Mouse (Mus musculus) forebrain, postnatal 0 days (tissue): ENCODE measurements around the gene Clpb. TPM values are rescaled to one million over a fixed set of nuclear protein-coding genes. Genes with fewer than 3 reads are reported as not detected.
"Not testable (repeated sequence)": the region's sequence is repeated elsewhere in the genome, so short reads cannot be mapped to it uniquely, and the experiment has no call there.

Experiments
- ATAC-seq: fragments of 200-750 bp; cut with Nextera tagmentation; 2 replicates; pipeline ENCODE4 v1.8.0; 2017; ENCODE audit warnings: mild to moderate bottlenecking, moderate library complexity
- DNase-seq: peaks from one replicate; pipeline ENCODE4 v3.0.0-alpha.2; 2015
- H3K27ac ChIP-seq: fragments of 300-500 bp; sonication (generic); 2 replicates; pipeline ENCODE4 v1.5.1; 2014; ENCODE audit warnings: low read depth, mild to moderate bottlenecking, antibody characterized with exemption, low read length, moderate library complexity, mixed read lengths
- H3K27me3 ChIP-seq: fragments of 300-500 bp; sonication (generic); 2 replicates; pipeline ENCODE4 v1.6.1; 2014; ENCODE audit warnings: mild to moderate bottlenecking, low read length, mixed read lengths; ENCODE audit not compliant: insufficient read depth
- H3K36me3 ChIP-seq: fragments of 300-500 bp; sonication (generic); 2 replicates; pipeline ENCODE4 v1.6.1; 2014; ENCODE audit warnings: mild to moderate bottlenecking, moderate library complexity; ENCODE audit not compliant: insufficient read depth
- H3K4me1 ChIP-seq: fragments of 300-500 bp; sonication (generic); 2 replicates; pipeline ENCODE4 v1.6.1; 2014; ENCODE audit warnings: antibody characterized with exemption; ENCODE audit not compliant: insufficient read depth
- H3K4me2 ChIP-seq: fragments of 300-500 bp; sonication (generic); 2 replicates; pipeline ENCODE4 v1.6.1; 2014; ENCODE audit warnings: low read depth, mild to moderate bottlenecking, moderate library complexity
- H3K4me3 ChIP-seq: fragments of 300-500 bp; sonication (generic); 2 replicates; pipeline ENCODE4 v1.5.1; 2014; ENCODE audit warnings: low read depth, low read length, mixed read lengths
- H3K9ac ChIP-seq: fragments of 300-500 bp; sonication (generic); 2 replicates; pipeline ENCODE4 v1.6.1; 2014; ENCODE audit warnings: mild to moderate bottlenecking
- H3K9me3 ChIP-seq: fragments of 300-500 bp; sonication (generic); 2 replicates; pipeline ENCODE4 v1.6.1; 2016; ENCODE audit warnings: low read length
- CTCF ChIP-seq: sonication (generic); IDR thresholded peaks from 2 replicates; pipeline ENCODE4 v1.5.1; 2016; ENCODE audit warnings: antibody characterized with exemption, control low read depth, low read depth
- WGBS: fragments of 180-500 bp; shearing (Covaris S2); extraction: QIAGEN DNeasy Blood & Tissue Kit; methylation state at CpG from one replicate; pipeline ENCODE4 v1.1.7; 2014; 5-methylcytosine and 5-hydroxymethylcytosine counted together
- polyA plus RNA-seq: library from polyadenylated mRNA; unstranded; fragments of >200 nt; fragmentation: Nextera tagmentation; extraction: Ambion mirVana; gene quantifications from 2 replicates; pipeline ENCODE4 v1.2.1, GENCODE M21; 2015
- total RNA-seq: library from RNA; depleted of rRNA; stranded (reverse); fragments of >200 nt; gene quantifications from 2 replicates; pipeline ENCODE4 v1.2.3, GENCODE M21; 2014; rRNA removed

Gene Clpb
- total RNA-seq (40.6 and 45.9 TPM in 2 replicates), polyA plus RNA-seq (34.6 and 38.3 TPM in 2 replicates)

GRCm38 (mm10) chr7:101663514-101664159 lies at the start of gene Clpb:
TSS of gene Clpb (plus strand) at chr7:101663633.
- H3K27ac ChIP-seq: peak within 1 kb of the TSS; percentile 83
- peak within 1 kb of the TSS; percentile 55 for H3K4me2 ChIP-seq
- H3K27me3 ChIP-seq: no peaks in the 10 kb centered on the region
- 3% methylated on average over 49 of the region's 49 CpGs for WGBS
- peaks cover 11% of the 10 kb centered on the region for H3K4me1 ChIP-seq
- TF ChIP-seq CTCF: peak; percentile 87
- H3K9me3 ChIP-seq: no peaks in the 10 kb centered on the region
- DNase-seq (peak; percentile 96), ATAC-seq (peak; percentile 100)
- H3K9ac ChIP-seq: peak within 1 kb of the TSS; percentile 60
- H3K4me3 ChIP-seq: peak within 1 kb of the TSS; percentile 62
- H3K36me3 ChIP-seq: peaks cover 5% of the 10 kb centered on the region; the same call in 1 of the 2 replicates

- H3K4me3 ChIP-seq: no peak overlapping the region
- H3K27me3 ChIP-seq: no peaks in the 10 kb centered on the region
- H3K9me3 ChIP-seq: no peaks in the 10 kb centered on the region
- no peak overlapping the region for H3K9ac ChIP-seq
- no peaks in the 10 kb centered on the region for H3K36me3 ChIP-seq
- ATAC-seq (no peak), DNase-seq (no peak)
- no peak overlapping the region for H3K4me2 ChIP-seq
- H3K4me1 ChIP-seq: no peaks in the 10 kb centered on the region; the same call in 1 of the 2 replicates
- 63% methylated on average over 7 of the region's 7 CpGs for WGBS
- no peak for TF ChIP-seq CTCF
- no peak overlapping the region for H3K27ac ChIP-seq
These were observed 48.0 kb upstream of the Clpb start for GRCm38 (mm10) chr7:101615406-101615805.

- no peak for TF ChIP-seq CTCF
- WGBS: 85% methylated on average over 6 of the region's 6 CpGs
These were observed 47.1 kb upstream of the Clpb start for GRCm38 (mm10) chr7:101616136-101616835.

GRCm38 (mm10) chr7:101617438-101618165 lies 45.8 kb upstream of the Clpb start:
- WGBS: 61% methylated on average over 10 of the region's 10 CpGs
- DNase-seq: no peak
- TF ChIP-seq CTCF: no peak

More at GRCm38 (mm10) chr7:101616136-101616835, 47.1 kb upstream of the Clpb start:
- Histone ChIP-seq H3K9ac (no peak overlapping the region), H3K9me3 (no peaks in the 10 kb centered on the region), H3K4me3 (no peak overlapping the region), H3K27ac (no peak overlapping the region), H3K27me3 (no peaks in the 10 kb centered on the region), H3K4me1 (no peaks in the 10 kb centered on the region; the same call in 1 of the 2 replicates), H3K36me3 (no peaks in the 10 kb centered on the region), H3K4me2 (no peak overlapping the region)
- DNase-seq: no peak
- ATAC-seq: no peak

GRCm38 (mm10) chr7:101618273-101618672 lies 45.2 kb upstream of the Clpb start:
- no peaks in the 10 kb centered on the region for H3K36me3 ChIP-seq
- no peak for TF ChIP-seq CTCF
- H3K27me3 ChIP-seq: no peaks in the 10 kb centered on the region
- 85% methylated on average over 7 of the region's 7 CpGs for WGBS
- ATAC-seq (no peak), DNase-seq (no peak)
- H3K4me3 ChIP-seq: no peak overlapping the region
- no peak overlapping the region for H3K4me2 ChIP-seq
- H3K27ac ChIP-seq: no peak overlapping the region
- no peaks in the 10 kb centered on the region; the same call in 1 of the 2 replicates for H3K4me1 ChIP-seq
- H3K9me3 ChIP-seq: no peaks in the 10 kb centered on the region
- H3K9ac ChIP-seq: no peak overlapping the region

More at GRCm38 (mm10) chr7:101617438-101618165, 45.8 kb upstream of the Clpb start:
- H3K9me3 ChIP-seq: no peaks in the 10 kb centered on the region
- no peak overlapping the region for H3K27ac ChIP-seq
- ATAC-seq: peak; percentile 50
- no peaks in the 10 kb centered on the region for H3K27me3 ChIP-seq
- no peak overlapping the region for H3K4me2 ChIP-seq
- no peaks in the 10 kb centered on the region; the same call in 1 of the 2 replicates for H3K4me1 ChIP-seq
- no peak overlapping the region for H3K9ac ChIP-seq
- H3K4me3 ChIP-seq: no peak overlapping the region
- H3K36me3 ChIP-seq: no peaks in the 10 kb centered on the region

GRCm38 (mm10) chr7:101620373-101620772 lies 43.1 kb upstream of the Clpb start:
- 26% methylated on average over 4 of the region's 4 CpGs for WGBS
- H3K4me2 ChIP-seq: no peak overlapping the region
- H3K27ac ChIP-seq: no peak overlapping the region
- 0 out of 2 replicates have a peak, but pooled peaks have one; percentile 40 for ATAC-seq
- no peak overlapping the region for H3K4me3 ChIP-seq
- H3K9me3 ChIP-seq: no peaks in the 10 kb centered on the region
- H3K36me3 ChIP-seq: no peaks in the 10 kb centered on the region
- peaks cover 3% of the 10 kb centered on the region; the same call in 1 of the 2 replicates for H3K4me1 ChIP-seq
- peak; percentile 82 for DNase-seq
- H3K27me3 ChIP-seq: no peaks in the 10 kb centered on the region
- no peak overlapping the region for H3K9ac ChIP-seq
- TF ChIP-seq CTCF: peak; percentile 79

GRCm38 (mm10) chr7:101621861-101622260 lies 41.6 kb upstream of the Clpb start:
- H3K36me3 ChIP-seq, DNase-seq, H3K9me3 ChIP-seq, ATAC-seq, H3K27me3 ChIP-seq, H3K4me2 ChIP-seq, H3K27ac ChIP-seq, H3K4me1 ChIP-seq, H3K4me3 ChIP-seq, H3K9ac ChIP-seq: not testable (repeated sequence)
- 85% methylated on average over 4 of the region's 4 CpGs for WGBS
